In the genomic region with DNA sequence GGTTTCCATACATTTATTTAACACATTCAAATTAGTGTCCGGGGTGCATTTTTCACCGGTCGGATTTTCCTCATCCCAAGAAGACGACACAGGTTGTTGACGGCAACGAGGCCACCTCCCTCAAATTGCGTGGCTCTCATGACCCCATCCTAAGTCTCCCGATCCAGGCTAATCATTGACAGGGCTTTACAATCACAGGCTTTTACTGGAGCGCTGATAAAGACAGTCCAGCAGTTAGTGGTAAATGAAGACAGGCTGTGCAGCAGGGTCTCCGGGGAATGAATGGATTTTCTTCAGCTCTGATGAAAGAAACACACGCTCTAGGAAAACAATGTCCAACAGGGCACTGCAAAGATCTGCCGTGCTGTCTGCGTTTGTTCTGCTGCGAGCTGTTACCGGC, we compare ENCODE assay signal across 9 mouse cellular contexts. TPM values are rescaled to one million over a fixed set of nuclear protein-coding genes. Genes with fewer than 3 reads are reported as not detected.
DNase-seq lines count a peak whose midpoint lies in the region; ATAC-seq and TF ChIP-seq lines count a peak whose summit lies in the region.
"Had no signal": no experiment of that assay in that cellular context is flagged by ENCODE, and none has a peak within 500 bp of the region (broad histone marks: within the 10 kb centered on the region; RNA-seq: fewer than 3 reads in every experiment).

Gene Klb, plus strand, starts transcription at position 147 of the 400 bp plus-strand sequence.

- 39% methylated on average over 15 of the region's 15 CpGs for WGBS in heart, embryonic 16.5 days
- 38% methylated on average over 15 of the region's 15 CpGs for WGBS in embryonic facial prominence, embryonic 10.5 days
- 23% methylated on average over 15 of the region's 15 CpGs for WGBS in hindbrain, embryonic 15.5 days
- 48% methylated on average over 15 of the region's 15 CpGs for WGBS in midbrain, embryonic 15.5 days

- no peak for DNase-seq in heart, postnatal 14 days
- peak; percentile 27 for DNase-seq in embryonic facial prominence, embryonic 10.5 days (ENCODE audit: low spot score)
- DNase-seq in layer of hippocampus, adult 2 months (ENCODE audit: low spot score in 2 of 2): no peak
- no peak for DNase-seq in cerebellum, postnatal 36 days
- DNase-seq in lung, adult 18-20 months: no peak
- DNase-seq: thymus, postnatal 4 days had no signal

- intact Hi-C loops in heart, postnatal 14 days (cut with DNase I): no loop called here

- peak within 1 kb of the TSS; percentile 29 for H3K4me3 ChIP-seq in heart, embryonic 16.5 days (ENCODE audit: low read length)
- H3K4me3 ChIP-seq in embryonic facial prominence, embryonic 10.5 days: peak within 1 kb of the TSS; percentile 17; the same call in 1 of the 2 replicates
- H3K4me3 ChIP-seq in hindbrain, embryonic 15.5 days: peak within 1 kb of the TSS; percentile 25
- 0 out of 2 replicates have a peak within 1 kb of the TSS, but pooled peaks have one; percentile 5 for H3K4me3 ChIP-seq in midbrain, embryonic 15.5 days
- H3K4me3 ChIP-seq in layer of hippocampus, adult 2 months: no peak within 1 kb of the TSS

- no peaks in the 10 kb centered on the region for H3K4me1 ChIP-seq in heart, embryonic 16.5 days (ENCODE audit: control insufficient read depth, insufficient read depth, low read length)
- peaks cover 11% of the 10 kb centered on the region for H3K4me1 ChIP-seq in embryonic facial prominence, embryonic 10.5 days
- peaks cover 5% of the 10 kb centered on the region; the same call in 1 of the 2 replicates for H3K4me1 ChIP-seq in hindbrain, embryonic 15.5 days (replicated peaks)
- H3K4me1 ChIP-seq in midbrain, embryonic 15.5 days: peaks cover 3% of the 10 kb centered on the region

- ATAC-seq in heart, embryonic 16.5 days (replicated peaks; ENCODE audit: extremely low read depth, insufficient read depth, low FRiP score): no peak
- no peak for ATAC-seq in hindbrain, embryonic 15.5 days (ENCODE audit: low FRiP score, low read depth)
- ATAC-seq in midbrain, embryonic 15.5 days (replicated peaks): no peak

- H3K27ac ChIP-seq in heart, embryonic 16.5 days (ENCODE audit: low read length): no peak within 1 kb of the TSS
- H3K27ac ChIP-seq in embryonic facial prominence, embryonic 10.5 days (replicated peaks): no peak within 1 kb of the TSS
- H3K27ac ChIP-seq in hindbrain, embryonic 15.5 days (replicated peaks): no peak within 1 kb of the TSS
- no peak within 1 kb of the TSS for H3K27ac ChIP-seq in midbrain, embryonic 15.5 days
- no peak within 1 kb of the TSS for H3K27ac ChIP-seq in layer of hippocampus, adult 2 months

- H3K9ac ChIP-seq in heart, embryonic 16.5 days (ENCODE audit: low read length): no peak within 1 kb of the TSS
- H3K9ac ChIP-seq in hindbrain, embryonic 15.5 days: peak within 1 kb of the TSS; percentile 27; the same call in 1 of the 2 replicates
- no peak within 1 kb of the TSS; the same call in 1 of the 2 replicates for H3K9ac ChIP-seq in midbrain, embryonic 15.5 days

- TF ChIP-seq CTCF in layer of hippocampus, adult 2 months (conservative IDR thresholded peaks at IDR 0.05): no peak

- no peaks in the 10 kb centered on the region for H3K27me3 ChIP-seq in heart, embryonic 16.5 days (ENCODE audit: control insufficient read depth, insufficient read depth, low read length)
- no peaks in the 10 kb centered on the region for H3K27me3 ChIP-seq in embryonic facial prominence, embryonic 10.5 days (replicated peaks; ENCODE audit: low read depth, poor library complexity, severe bottlenecking)
- H3K27me3 ChIP-seq in hindbrain, embryonic 15.5 days: no peaks in the 10 kb centered on the region
- no peaks in the 10 kb centered on the region for H3K27me3 ChIP-seq in midbrain, embryonic 15.5 days (replicated peaks)

- no peaks in the 10 kb centered on the region for H3K36me3 ChIP-seq in heart, embryonic 16.5 days (ENCODE audit: control insufficient read depth, insufficient read depth)
- H3K36me3 ChIP-seq in embryonic facial prominence, embryonic 10.5 days (replicated peaks): no peaks in the 10 kb centered on the region
- no peaks in the 10 kb centered on the region for H3K36me3 ChIP-seq in hindbrain, embryonic 15.5 days
- no peaks in the 10 kb centered on the region for H3K36me3 ChIP-seq in midbrain, embryonic 15.5 days (replicated peaks)

- no peaks in the 10 kb centered on the region for H3K9me3 ChIP-seq in heart, embryonic 16.5 days (replicated peaks; ENCODE audit: control insufficient read depth, low read length)
- no peaks in the 10 kb centered on the region for H3K9me3 ChIP-seq in embryonic facial prominence, embryonic 10.5 days
- no peaks in the 10 kb centered on the region for H3K9me3 ChIP-seq in hindbrain, embryonic 15.5 days
- no peaks in the 10 kb centered on the region for H3K9me3 ChIP-seq in midbrain, embryonic 15.5 days

- H3K4me2 ChIP-seq in heart, embryonic 16.5 days (ENCODE audit: low read depth, low read length): peak within 1 kb of the TSS; percentile 47
- peak within 1 kb of the TSS; percentile 58 for H3K4me2 ChIP-seq in hindbrain, embryonic 15.5 days
- H3K4me2 ChIP-seq in midbrain, embryonic 15.5 days: peak within 1 kb of the TSS; percentile 34

RNA-seq across cellular contexts. Expression of gene Klb, which starts in this region (rescaled TPM):
- not detected in 2 replicates for polyA plus RNA-seq in heart, embryonic 16.5 days (2015; fragmentation: Nextera tagmentation; extraction: Ambion mirVana)
- under 1 TPM; 0.12 to 0.55 TPM for total RNA-seq in heart, postnatal 14 days (2021)
- not detected in 2 replicates for polyA plus RNA-seq in embryonic facial prominence, embryonic 10.5 days (2016; fragmentation: Nextera tagmentation; extraction: Ambion mirVana)
- polyA plus RNA-seq in hindbrain, embryonic 15.5 days (2015; fragmentation: Nextera tagmentation; extraction: Ambion mirVana): 0.08 and 0.32 TPM in 2 replicates
- 0.13 TPM in 2 replicates for polyA plus RNA-seq in midbrain, embryonic 15.5 days (2015; fragmentation: Nextera tagmentation; extraction: Ambion mirVana)
- under 1 TPM; 0.46 to 0.66 TPM for total RNA-seq in layer of hippocampus, adult 2 months (2021)

Comparison
In these comparisons a context has a peak if more than half of its experiments do, and no peak if none do; other contexts are left out.
1. Peak in DNase-seq and H3K4me3 ChIP-seq in embryonic facial prominence, embryonic 10.5 days; RNA of the gene not detected or under 1 TPM.